Mouse (Mus musculus) liver, embryonic 18 days (tissue): ENCODE results near the gene Dsp. TPM values are rescaled to one million over a fixed set of nuclear protein-coding genes. Genes with fewer than 3 reads are reported as not detected.

Source experiments
- polyA plus RNA-seq: library from polyadenylated mRNA; depleted of rRNA; stranded (reverse); fragments of >200 nt; gene quantifications from 2 replicates; pipeline ENCODE4 v1.2.3, GENCODE M21; 2012; rRNA removed

Dsp gene
- polyA plus RNA-seq: 3.2 and 4.2 TPM in 2 replicates

GRCm38 (mm10) chr13:38151069-38151588 lies at the start of gene Dsp:
TSS of gene Dsp (plus strand) at chr13:38151294.

GRCm38 (mm10) chr13:38204702-38205482 lies 53.8 kb downstream of the Dsp start, which contains the start of gene Snrnp48:
TSS of gene Snrnp48 (plus strand) at chr13:38204938.

Other genes with a start within 250 kb of the Dsp start
- gene Ssr1, start 157.1 kb upstream of the Dsp start, polyA plus RNA-seq: 15.4 and 16.0 TPM in 2 replicates
- 11.4 and 12.5 TPM in 2 replicates for gene Riok1, start 114.3 kb upstream of the Dsp start, polyA plus RNA-seq
- gene Cage1, start 114.2 kb upstream of the Dsp start, polyA plus RNA-seq: 0.14 and 0.16 TPM in 2 replicates
- gene Snrnp48, start 53.6 kb downstream of the Dsp start, polyA plus RNA-seq: 12.3 and 13.2 TPM in 2 replicates
- gene Bmp6, start 193.8 kb downstream of the Dsp start, polyA plus RNA-seq: 0.57 and 0.66 TPM in 2 replicates